Mouse (Mus musculus) induced T-regulatory cell, adult 2 months (primary cell): ENCODE results near the gene Asb17.
"Not testable (repeated sequence)": the region's sequence is repeated elsewhere in the genome, so short reads cannot be mapped to it uniquely, and the experiment has no call there.

Experiments
- DNase-seq: peaks from one replicate; pipeline ENCODE4 v3.0.0-alpha.2; 2012; ENCODE audit warnings: low read depth

Asb17 gene

GRCm38 (mm10) chr3:153831873-153832653 is 11.9 kb upstream of the Asb17 start:
- no peak for DNase-seq

- DNase-seq = no peak
Observed at GRCm38 (mm10) chr3:153832654-153832945, 11.4 kb upstream of the Asb17 start.

- DNase-seq = no peak
Observed at GRCm38 (mm10) chr3:153834071-153834470, 9.9 kb upstream of the Asb17 start.

GRCm38 (mm10) chr3:153835455-153836086 is 8.4 kb upstream of the Asb17 start:
- DNase-seq = peak; percentile 72

- no peak for DNase-seq
Observed at GRCm38 (mm10) chr3:153836316-153836715, 7.7 kb upstream of the Asb17 start.

GRCm38 (mm10) chr3:153837593-153837992 is 6.4 kb upstream of the Asb17 start:
- no peak for DNase-seq

- DNase-seq = no peak
Observed at GRCm38 (mm10) chr3:153844757-153845156, 748 bp downstream of the Asb17 start.

- DNase-seq = no peak
Observed at GRCm38 (mm10) chr3:153845500-153845899, 1.5 kb downstream of the Asb17 start.

- DNase-seq = no peak
Observed at GRCm38 (mm10) chr3:153846109-153846508, 2.1 kb downstream of the Asb17 start.

GRCm38 (mm10) chr3:153847207-153847733 is 3.3 kb downstream of the Asb17 start:
- DNase-seq = no peak

GRCm38 (mm10) chr3:153849368-153850015 is 5.5 kb downstream of the Asb17 start:
- peak; percentile 21 for DNase-seq

- no peak for DNase-seq
Observed at GRCm38 (mm10) chr3:153850759-153851158, 6.8 kb downstream of the Asb17 start.

- no peak for DNase-seq
Observed at GRCm38 (mm10) chr3:153852266-153852665, 8.3 kb downstream of the Asb17 start.

- no peak for DNase-seq
Observed at GRCm38 (mm10) chr3:153858350-153859001, 14.5 kb downstream of the Asb17 start.

GRCm38 (mm10) chr3:153860392-153860791 is 16.4 kb downstream of the Asb17 start:
- DNase-seq = not testable (repeated sequence)

- peak; percentile 7 for DNase-seq
Observed at GRCm38 (mm10) chr3:153863816-153864215, 19.8 kb downstream of the Asb17 start.

GRCm38 (mm10) chr3:153864636-153865429 is 20.8 kb downstream of the Asb17 start:
- DNase-seq = peak; percentile 4

GRCm38 (mm10) chr3:153867149-153868136 is 23.4 kb downstream of the Asb17 start:
- no peak for DNase-seq

- DNase-seq = no peak
Observed at GRCm38 (mm10) chr3:153871396-153871795, 27.4 kb downstream of the Asb17 start.

- DNase-seq = no peak
Observed at GRCm38 (mm10) chr3:153886296-153886695, 42.3 kb downstream of the Asb17 start.
